Mouse (Mus musculus) embryonic fibroblast, embryonic 13.5 days (primary cell): ENCODE results near the gene Cacnb4. TPM values are rescaled to one million over a fixed set of nuclear protein-coding genes. Genes with fewer than 3 reads are reported as not detected.

Experiments used
- H3K27ac ChIP-seq: 2 replicates; pipeline ENCODE4 v1.5.1; 2012; ENCODE audit warnings: low read length, control low read depth, inconsistent platforms; ENCODE audit not compliant: insufficient read depth
- H3K4me1 ChIP-seq: 2 replicates; pipeline ENCODE4 v1.6.1; 2011; ENCODE audit warnings: low read length; ENCODE audit not compliant: control insufficient read depth, insufficient read depth
- H3K4me3 ChIP-seq: 2 replicates; pipeline ENCODE4 v1.5.1; 2011; ENCODE audit warnings: mild to moderate bottlenecking, control low read depth, low read length; ENCODE audit not compliant: insufficient read depth
- CTCF ChIP-seq: IDR thresholded peaks from 2 replicates; pipeline ENCODE4 v1.5.1; 2011; ENCODE audit warnings: mild to moderate bottlenecking, control low read depth, low read length, moderate library complexity, borderline replicate concordance; ENCODE audit not compliant: insufficient read depth
- POLR2A ChIP-seq: IDR thresholded peaks from 2 replicates; pipeline ENCODE4 v1.6.1; 2011; ENCODE audit warnings: low read depth, mild to moderate bottlenecking, control low read depth, low read length, moderate library complexity
- polyA plus RNA-seq: library from polyadenylated mRNA; stranded (reverse); fragments of >200 nt; gene quantifications from 2 replicates; pipeline ENCODE4 v1.2.4, GENCODE M21; 2011; ENCODE audit warnings: low read depth; ENCODE audit not compliant: missing spikeins, insufficient read length

Cacnb4 gene
- polyA plus RNA-seq, 1 experiment: 0.93 TPM

GRCm38 (mm10) chr2:52495097-52495694 lies 181.4 kb downstream of the Cacnb4 start:
- no peak overlapping the region for H3K4me3 ChIP-seq
- no peak for TF ChIP-seq POLR2A
- no peak for TF ChIP-seq CTCF
- H3K4me1 ChIP-seq: peaks cover 7% of the 10 kb centered on the region; the same call in 1 of the 2 replicates
- no peak overlapping the region for H3K27ac ChIP-seq

DNA sequence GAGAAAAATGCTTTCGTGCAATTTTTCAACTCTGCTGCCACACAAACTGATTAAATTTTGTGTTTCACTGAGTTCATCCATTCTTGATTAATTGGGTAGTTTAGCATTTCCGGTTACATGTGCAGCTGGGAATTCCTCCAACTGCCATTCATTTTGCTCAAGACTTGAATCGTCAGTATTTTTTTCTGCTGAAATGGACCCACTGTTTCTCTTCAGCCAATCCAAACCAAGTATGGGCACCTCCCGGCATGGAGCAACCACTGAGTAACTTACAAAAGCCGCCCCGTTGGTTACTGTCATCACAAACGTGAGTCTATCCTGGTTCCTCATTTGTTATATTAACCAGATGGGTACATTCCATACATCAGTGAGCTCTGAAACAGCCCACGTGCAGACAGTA lies 182.4 kb downstream of the Cacnb4 start:
- Histone ChIP-seq H3K4me1 (peaks cover 7% of the 10 kb centered on the region; the same call in 1 of the 2 replicates), H3K27ac (no peak overlapping the region), H3K4me3 (no peak overlapping the region)
- TF ChIP-seq POLR2A (no peak), CTCF (no peak)

DNA sequence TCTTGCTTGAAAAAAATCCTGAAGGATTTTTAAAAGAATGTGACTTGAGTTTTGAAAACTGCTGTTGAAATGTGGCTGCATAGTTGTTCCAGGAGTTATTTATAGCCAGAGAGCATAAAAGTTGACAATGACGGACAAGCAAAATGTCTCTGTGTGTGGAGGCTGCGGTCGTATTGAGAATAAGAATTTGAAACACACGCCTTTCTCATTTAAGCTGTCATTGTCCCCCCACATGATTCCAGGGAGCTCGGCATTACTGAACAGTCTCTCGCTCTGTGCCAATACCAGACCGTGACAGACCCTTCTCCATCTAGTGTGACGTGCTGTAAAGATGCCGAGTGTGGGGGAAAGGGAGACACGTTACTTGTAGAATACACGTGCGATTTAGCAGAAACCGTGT lies 183.8 kb downstream of the Cacnb4 start:
- Histone ChIP-seq H3K27ac (0 out of 2 replicates have a peak overlapping the region, but pooled peaks have one; percentile 1), H3K4me1 (peaks cover 7% of the 10 kb centered on the region; the same call in 1 of the 2 replicates), H3K4me3 (no peak overlapping the region)
- TF ChIP-seq CTCF: no peak
- no peak for TF ChIP-seq POLR2A

GRCm38 (mm10) chr2:52489840-52490239 lies 186.8 kb downstream of the Cacnb4 start:
- Histone ChIP-seq H3K4me1 (peaks cover 7% of the 10 kb centered on the region; the same call in 1 of the 2 replicates), H3K27ac (no peak overlapping the region)

GRCm38 (mm10) chr2:52483496-52483895 lies 193.1 kb downstream of the Cacnb4 start:
- Histone ChIP-seq H3K4me3 (no peak overlapping the region), H3K4me1 (no peaks in the 10 kb centered on the region), H3K27ac (no peak overlapping the region)
- no peak for TF ChIP-seq POLR2A
- TF ChIP-seq CTCF: no peak

More at GRCm38 (mm10) chr2:52489840-52490239, 186.8 kb downstream of the Cacnb4 start:
- no peak overlapping the region for H3K4me3 ChIP-seq
- TF ChIP-seq CTCF (no peak), POLR2A (no peak)

DNA sequence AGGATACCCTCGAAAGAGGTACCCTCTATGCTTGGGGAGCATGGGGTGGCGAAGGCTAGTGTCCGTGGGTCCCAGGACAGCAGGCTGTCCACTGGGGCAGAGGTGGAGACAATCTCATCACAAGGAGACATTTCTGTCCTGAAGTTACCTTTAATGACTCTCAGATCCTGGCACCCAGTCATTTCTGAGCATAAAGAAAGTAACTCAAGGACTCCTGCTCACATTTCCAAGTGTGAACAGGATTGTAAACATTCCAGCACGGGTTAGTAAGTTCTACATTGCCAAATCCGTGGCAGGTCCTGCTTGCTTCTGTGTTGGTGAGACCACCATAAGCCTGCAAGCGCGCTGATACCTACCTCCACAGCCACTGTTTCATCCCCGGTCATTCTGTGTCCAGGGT lies 196.2 kb downstream of the Cacnb4 start:
- no peak overlapping the region for H3K4me3 ChIP-seq
- TF ChIP-seq CTCF (no peak), POLR2A (no peak)
- H3K4me1 ChIP-seq: no peaks in the 10 kb centered on the region
- no peak overlapping the region for H3K27ac ChIP-seq

GRCm38 (mm10) chr2:52478501-52478900 lies 198.1 kb downstream of the Cacnb4 start:
- no peak overlapping the region for H3K27ac ChIP-seq
- peaks cover 6% of the 10 kb centered on the region; the same call in 1 of the 2 replicates for H3K4me1 ChIP-seq
- H3K4me3 ChIP-seq: no peak overlapping the region
- TF ChIP-seq CTCF (no peak), POLR2A (no peak)

- H3K4me1 ChIP-seq: peaks cover 6% of the 10 kb centered on the region; the same call in 1 of the 2 replicates
- no peak overlapping the region for H3K27ac ChIP-seq
- H3K4me3 ChIP-seq: no peak overlapping the region
- TF ChIP-seq POLR2A: no peak
- TF ChIP-seq CTCF: no peak
Observed at GRCm38 (mm10) chr2:52477550-52477907, 199.1 kb downstream of the Cacnb4 start.

- TF ChIP-seq POLR2A: no peak
- no peak for TF ChIP-seq CTCF
- Histone ChIP-seq H3K4me1 (peaks cover 9% of the 10 kb centered on the region), H3K4me3 (no peak overlapping the region), H3K27ac (no peak overlapping the region)
Observed at GRCm38 (mm10) chr2:52476801-52477549, 199.7 kb downstream of the Cacnb4 start.

DNA sequence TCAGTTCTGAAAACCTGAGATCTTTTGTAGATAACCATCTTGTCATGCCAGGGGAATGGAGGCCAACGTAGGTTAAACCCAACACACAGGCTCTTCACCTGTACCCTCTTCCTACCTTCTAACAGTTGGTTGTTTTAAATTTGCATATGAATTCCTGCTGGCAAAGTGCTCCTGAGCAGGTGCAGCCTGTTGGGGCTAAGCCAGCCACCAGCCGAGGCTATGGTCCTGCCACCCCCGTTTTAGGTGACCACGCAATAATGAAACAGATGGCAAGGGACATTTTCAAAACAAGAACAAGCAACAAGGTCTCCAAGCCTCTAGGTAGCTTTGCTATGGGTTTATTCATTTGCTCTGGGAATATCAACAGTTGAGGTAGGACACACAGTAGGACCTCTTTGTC lies 200.8 kb downstream of the Cacnb4 start:
- H3K4me1 ChIP-seq: peaks cover 14% of the 10 kb centered on the region
- no peak overlapping the region for H3K4me3 ChIP-seq
- no peak overlapping the region for H3K27ac ChIP-seq
- TF ChIP-seq POLR2A: no peak
- no peak for TF ChIP-seq CTCF
